Mouse (Mus musculus): ENCODE data around the gene Gm20835. TPM values are rescaled to one million over a fixed set of nuclear protein-coding genes. Genes with fewer than 3 reads are reported as not detected.
"Not testable (repeated sequence)": the region's sequence is repeated elsewhere in the genome, so short reads cannot be mapped to it uniquely, and the experiment has no call there.

Gene Gm20835
- polyA plus RNA-seq (2014; fragmentation: Nextera tagmentation; extraction: Ambion mirVana) = not detected in 2 replicates

GRCm38 (mm10) chrY:36735190-36735589 is at the start of gene Gm20835:
Gene Gm20835, minus strand, starts transcription at chrY:36735290.
- not testable (repeated sequence) for H3K9ac ChIP-seq (ENCODE audit: low read depth, low read length); H3K27ac ChIP-seq (ENCODE audit: low read depth, low read length); H3K36me3 ChIP-seq (ENCODE audit: control insufficient read depth, insufficient read depth, low read length); H3K9me3 ChIP-seq (ENCODE audit: control insufficient read depth, low read length); ATAC-seq (ENCODE audit: low FRiP score); H3K4me3 ChIP-seq (ENCODE audit: low read depth, low read length); H3K4me2 ChIP-seq (replicated peaks; ENCODE audit: low read depth, low read length); H3K27me3 ChIP-seq (ENCODE audit: control insufficient read depth, insufficient read depth, low read length); DNase-seq (ENCODE audit: low spot score); H3K4me1 ChIP-seq (replicated peaks; ENCODE audit: control insufficient read depth, insufficient read depth, low read length)
- no CpG with 5 or more reads among the region's 6 CpGs for WGBS

Measured in hindbrain, embryonic 11.5 days (tissue).